Mouse (Mus musculus): ENCODE measurements around the gene Lce1i.

- TF ChIP-seq MYC (IDR thresholded peaks at IDR 0.05; ENCODE audit: low read depth, low read length), result no peak
- no peak for TF ChIP-seq CTCF (conservative IDR thresholded peaks at IDR 0.05 in 1 of 2, IDR thresholded peaks at IDR 0.05 in 1 of 2; ENCODE audit: low read depth in 2 of 2, low read length in 2 of 2)
- TF ChIP-seq NRF1 (IDR thresholded peaks at IDR 0.05; ENCODE audit: low read depth, low read length), result no peak
- TF ChIP-seq EP300 (IDR thresholded peaks at IDR 0.05; ENCODE audit: low read length), result no peak
- TF ChIP-seq TCF12 (IDR thresholded peaks at IDR 0.05; ENCODE audit: low read depth, low read length), result no peak
- no peak for TF ChIP-seq GABPA (IDR thresholded peaks at IDR 0.05; ENCODE audit: insufficient replicate concordance, low read depth, low read length)
Observed at GRCm38 (mm10) chr3:92738996-92739395, 39.7 kb downstream of the Lce1i start, which contains the start of gene Gm38119.

Measured in CH12.LX (cell line).